Mouse (Mus musculus): ENCODE measurements around the gene Tcf7l1. TPM values are rescaled to one million over a fixed set of nuclear protein-coding genes. Genes with fewer than 3 reads are reported as not detected.

Gene Tcf7l1
- total RNA-seq, 2 experiments from 2014 or later: 15.0 to 17.8 TPM

- no peak for DNase-seq
- intact Hi-C loops (cut with DNase I): no loop called here
These were observed 111.4 kb downstream of the Tcf7l1 start for GRCm38 (mm10) chr6:72677510-72678220.

- no peak for DNase-seq
- intact Hi-C loops (cut with DNase I): no loop called here
These were observed 112.0 kb downstream of the Tcf7l1 start for GRCm38 (mm10) chr6:72677079-72677478.

GRCm38 (mm10) chr6:72676376-72676775 lies 112.7 kb downstream of the Tcf7l1 start:
- DNase-seq: no peak
- intact Hi-C loops (cut with DNase I): no loop called here

DNA sequence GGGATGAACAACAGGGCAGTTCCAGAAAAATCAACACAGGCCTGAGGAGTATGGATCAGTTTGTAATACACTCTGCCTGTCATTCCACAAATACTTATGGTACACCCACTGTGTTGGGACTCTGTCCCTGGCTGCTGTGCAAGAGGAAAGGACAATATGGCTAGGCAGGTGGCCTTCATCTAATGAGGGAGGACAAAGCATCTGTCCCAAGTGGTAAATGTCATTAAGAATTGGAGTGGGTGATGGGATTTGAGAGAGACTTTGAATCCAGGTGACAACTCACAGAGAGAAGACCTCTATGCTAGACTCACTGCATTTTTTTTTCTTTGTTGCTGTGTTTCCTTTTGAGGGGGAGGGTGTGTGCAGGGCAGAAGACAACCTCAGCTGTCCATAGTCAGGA lies 115.3 kb downstream of the Tcf7l1 start:
- intact Hi-C loops (cut with DNase I): no loop called here

GRCm38 (mm10) chr6:72671129-72671528 lies 117.9 kb downstream of the Tcf7l1 start:
- intact Hi-C loops (cut with DNase I): loop anchor here (2.0 kb wide), 1 partner anchor 118 kb away; the partner anchor contains the start of gene Tcf7l1
- DNase-seq: no peak

More for the DNA sequence above, 115.3 kb downstream of the Tcf7l1 start:
- DNase-seq: no peak

- DNase-seq: peak; percentile 84 to 89
- intact Hi-C loops (cut with DNase I): loop anchor here (2.0 to 5.0 kb wide), 2 partner anchors 20 to 35 kb away; no protein-coding TSS in a partner anchor
These were observed 122.0 kb downstream of the Tcf7l1 start for GRCm38 (mm10) chr6:72667021-72667420.

GRCm38 (mm10) chr6:72664290-72664689 lies 124.8 kb downstream of the Tcf7l1 start:
- intact Hi-C loops (cut with DNase I): no loop called here
- no peak for DNase-seq

GRCm38 (mm10) chr6:72663000-72663399 lies 126.1 kb downstream of the Tcf7l1 start:
- peak in 1 of 2 experiments; percentile 37 for DNase-seq
- intact Hi-C loops (cut with DNase I): no loop called here

DNA sequence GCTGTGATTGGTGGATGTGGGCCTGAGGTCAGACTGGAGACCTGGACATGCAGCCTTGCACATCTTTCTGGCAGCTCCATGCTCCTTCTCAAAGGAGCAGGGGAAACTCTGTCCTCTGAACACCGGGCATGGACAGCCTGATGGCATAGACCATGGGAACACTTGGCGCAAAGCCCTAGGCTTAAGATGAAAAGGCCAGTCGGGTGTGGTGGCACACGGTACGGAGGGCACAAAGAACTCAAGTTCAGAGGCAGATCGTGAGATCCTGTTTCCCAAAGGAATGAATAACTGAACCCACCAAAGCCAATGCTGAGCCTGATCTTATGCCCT lies 128.7 kb downstream of the Tcf7l1 start:
- no peak for DNase-seq
- intact Hi-C loops (cut with DNase I): no loop called here

GRCm38 (mm10) chr6:72659717-72660390 lies 129.2 kb downstream of the Tcf7l1 start:
- no peak for DNase-seq

GRCm38 (mm10) chr6:72658006-72658405 lies 131.0 kb downstream of the Tcf7l1 start:
- intact Hi-C loops (cut with DNase I): loop anchor here (10.0 kb wide), 1 partner anchor 567 kb away; the partner anchor contains the start of gene Dnah6

More at GRCm38 (mm10) chr6:72659717-72660390, 129.2 kb downstream of the Tcf7l1 start:
- intact Hi-C loops (cut with DNase I): loop anchor here (10.0 kb wide), 1 partner anchor 565 kb away; the partner anchor contains the start of gene Dnah6

DNA sequence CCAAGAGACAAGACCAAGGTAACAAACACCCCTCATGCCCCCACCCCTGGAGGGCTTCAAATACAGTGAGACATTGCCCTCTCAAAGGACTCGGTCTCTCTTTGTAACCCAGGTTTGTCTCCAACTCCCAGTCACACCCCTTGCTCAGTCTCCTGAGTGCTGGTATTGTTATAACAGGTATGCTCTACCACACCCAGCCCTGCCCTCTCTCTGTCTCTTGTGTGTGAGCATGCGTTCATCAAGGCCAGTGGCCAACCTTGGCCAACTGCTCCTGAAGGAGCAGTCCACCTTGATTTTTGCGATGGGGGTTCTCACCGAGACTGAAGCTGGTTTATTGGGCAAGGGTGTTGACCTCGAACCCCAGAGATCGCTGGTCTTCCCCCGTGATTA lies 133.0 kb downstream of the Tcf7l1 start:
- DNase-seq: no peak
- intact Hi-C loops (cut with DNase I): loop anchor here (10.0 kb wide), 1 partner anchor 569 kb away; the partner anchor contains the start of gene Dnah6

More at GRCm38 (mm10) chr6:72658006-72658405, 131.0 kb downstream of the Tcf7l1 start:
- peak in 1 of 2 experiments; percentile 52 for DNase-seq

DNA sequence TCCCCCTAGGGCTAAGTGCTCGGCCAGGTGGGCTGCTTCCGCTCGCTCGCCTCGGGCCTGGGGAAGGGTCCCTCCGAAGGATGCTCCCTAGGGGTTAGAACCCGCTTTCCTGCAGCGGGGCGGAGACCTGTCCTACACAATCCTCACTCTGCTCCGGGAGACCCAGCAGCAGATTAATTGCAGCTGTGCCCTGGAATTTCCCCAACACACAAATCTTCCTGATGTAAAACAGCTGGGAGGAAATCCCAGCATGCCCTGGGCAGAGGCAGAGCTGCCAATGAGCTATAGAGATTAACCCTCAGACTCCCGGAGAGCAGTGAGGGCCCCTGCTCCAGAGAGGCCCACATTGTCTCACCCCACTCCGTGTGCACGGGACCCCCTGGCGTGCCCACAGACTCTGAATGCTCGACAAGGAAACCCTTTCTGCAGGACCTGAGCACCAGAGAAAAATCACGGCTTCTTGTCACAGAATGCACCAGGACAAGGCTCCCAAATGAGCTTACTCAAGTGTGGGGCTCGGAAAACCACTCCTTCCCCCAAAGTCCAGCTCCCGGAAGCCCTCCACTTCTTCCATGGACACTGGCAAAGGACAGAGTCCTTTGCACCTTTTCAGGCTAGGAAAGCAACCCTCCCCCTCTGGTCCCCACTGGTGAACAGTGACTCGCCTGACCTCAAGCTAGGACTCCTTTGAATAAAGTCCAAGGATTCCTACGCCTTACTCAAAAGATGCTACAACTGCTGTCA lies 133.6 kb downstream of the Tcf7l1 start:
- intact Hi-C loops (cut with DNase I): loop anchor here (10.0 kb wide), 1 partner anchor 569 kb away; the partner anchor contains the start of gene Dnah6
- peak; percentile 73 to 82 for DNase-seq

DNA sequence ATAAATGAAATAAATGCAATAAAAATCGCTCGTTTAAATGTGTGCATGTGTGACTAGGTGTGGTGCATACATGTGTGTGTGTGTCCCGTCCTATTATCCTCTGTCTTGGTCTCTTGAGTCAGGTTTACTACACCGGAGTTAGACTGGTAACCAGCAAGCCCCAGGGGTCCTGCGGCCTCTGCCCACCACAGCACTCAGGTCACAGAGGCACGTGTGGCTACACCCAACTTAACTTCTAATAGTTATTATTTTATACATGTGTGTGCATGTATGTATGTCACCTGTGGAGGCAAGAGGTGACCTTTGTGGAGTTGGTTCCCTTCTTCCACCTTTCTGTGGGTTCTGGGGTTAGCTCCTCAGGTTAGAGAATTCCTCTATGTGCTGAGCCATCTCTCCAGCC lies 134.7 kb downstream of the Tcf7l1 start:
- DNase-seq: no peak
- intact Hi-C loops (cut with DNase I): loop anchor here (10.0 kb wide), 1 partner anchor 570 kb away; the partner anchor contains the start of gene Dnah6

DNA sequence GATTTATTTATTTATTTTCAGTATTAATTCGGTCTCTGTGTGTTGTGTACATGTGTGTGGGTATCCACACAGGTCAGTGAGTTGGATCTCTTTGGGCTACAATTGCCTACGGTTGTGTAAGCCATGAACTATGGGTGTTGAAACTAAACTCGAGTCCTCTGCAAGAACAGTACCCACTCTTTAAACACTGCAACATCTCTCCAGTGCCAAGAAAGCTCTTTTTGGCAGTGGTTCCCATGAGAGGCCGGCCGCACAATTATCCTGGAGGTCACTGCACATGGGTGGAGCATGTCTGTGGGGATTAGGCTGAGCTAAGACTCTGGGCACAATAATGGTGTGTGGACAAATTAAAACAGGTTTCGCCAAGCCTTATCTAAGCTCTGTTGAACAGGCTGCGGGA lies 135.6 kb downstream of the Tcf7l1 start:
- intact Hi-C loops (cut with DNase I): loop anchor here (10.0 kb wide), 1 partner anchor 571 kb away; the partner anchor contains the start of gene Dnah6
- peak in 1 of 2 experiments; percentile 70 for DNase-seq

DNA sequence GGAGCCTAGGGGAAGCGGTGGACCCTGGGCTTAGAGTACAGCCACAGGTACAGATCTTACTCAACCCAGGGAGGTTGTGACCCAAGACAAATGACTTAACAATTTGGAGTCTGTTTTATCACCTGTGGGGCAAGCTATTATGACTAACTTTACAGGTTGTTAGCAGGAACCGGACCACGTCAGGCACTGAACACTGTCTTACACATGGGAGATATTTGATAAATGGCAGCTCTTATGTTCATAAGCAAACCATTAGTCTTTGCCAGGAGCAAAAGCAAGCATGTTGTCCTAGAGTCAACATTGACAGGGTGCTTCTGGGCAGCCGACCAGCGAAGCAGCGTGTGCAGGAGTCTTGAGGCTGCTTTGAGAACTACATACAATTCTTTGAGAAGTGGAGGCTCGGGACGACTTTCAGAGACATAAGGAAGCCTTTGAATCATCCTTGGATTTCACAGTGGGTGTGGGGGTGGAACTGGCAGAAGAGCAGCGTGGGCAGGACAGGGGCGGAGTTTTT lies 138.7 kb downstream of the Tcf7l1 start:
- DNase-seq: no peak
- intact Hi-C loops (cut with DNase I): loop anchor here (10.0 kb wide), 1 partner anchor 574 kb away; the partner anchor contains the start of gene Dnah6

- no peak for DNase-seq
- intact Hi-C loops (cut with DNase I): no loop called here
These were observed 141.0 kb downstream of the Tcf7l1 start for GRCm38 (mm10) chr6:72648002-72648595.

DNA sequence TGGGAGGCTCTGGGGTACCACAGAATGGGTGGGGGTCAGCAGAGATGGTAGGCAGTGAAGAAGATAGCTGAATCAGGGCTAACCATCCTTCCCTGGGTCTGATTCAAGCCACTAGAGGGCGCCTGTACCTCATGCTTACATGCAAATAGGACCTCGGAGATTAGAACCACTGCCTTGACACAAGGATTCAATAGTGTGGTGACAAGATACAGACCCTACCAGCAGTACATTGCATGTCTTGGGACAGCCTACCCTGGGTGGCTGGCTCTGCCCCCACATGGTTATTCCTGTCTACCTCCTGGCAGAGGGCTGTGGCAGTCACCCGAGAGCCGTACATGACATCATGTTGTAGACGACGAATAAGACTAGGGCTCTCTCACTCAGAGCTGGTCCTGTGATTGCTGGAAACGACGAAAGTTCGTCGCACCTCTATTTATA lies 141.7 kb downstream of the Tcf7l1 start:
- peak; percentile 70 to 82 for DNase-seq
- intact Hi-C loops (cut with DNase I): loop anchor here (2.0 kb wide), 2 partner anchors 19 to 141 kb away; partner anchors contain the start of gene Tcf7l1

- intact Hi-C loops (cut with DNase I): no loop called here
These were observed 143.7 kb downstream of the Tcf7l1 start for GRCm38 (mm10) chr6:72645364-72645763.

GRCm38 (mm10) chr6:72644576-72644975 lies 144.5 kb downstream of the Tcf7l1 start:
- intact Hi-C loops (cut with DNase I): no loop called here

More at GRCm38 (mm10) chr6:72645364-72645763, 143.7 kb downstream of the Tcf7l1 start:
- no peak for DNase-seq

More at GRCm38 (mm10) chr6:72644576-72644975, 144.5 kb downstream of the Tcf7l1 start:
- no peak for DNase-seq
